Mouse (Mus musculus): Measurements from ENCODE around the gene Myo16.

Myo16 gene

GRCm38 (mm10) chr8:10174841-10175680 is 21.4 kb downstream of the Myo16 start:
- ATAC-seq (ENCODE audit: insufficient number of reproducible peaks, low FRiP score, low TSS enrichment), result peak; percentile 43

- ATAC-seq (ENCODE audit: insufficient number of reproducible peaks, low FRiP score, low TSS enrichment), result no peak
Measured at GRCm38 (mm10) chr8:10175976-10176375, 22.3 kb downstream of the Myo16 start.

- no peak for ATAC-seq (ENCODE audit: insufficient number of reproducible peaks, low FRiP score, low TSS enrichment)
Measured at GRCm38 (mm10) chr8:10177131-10177530, 23.4 kb downstream of the Myo16 start.

GRCm38 (mm10) chr8:10178986-10179385 is 25.3 kb downstream of the Myo16 start:
- ATAC-seq (ENCODE audit: insufficient number of reproducible peaks, low FRiP score, low TSS enrichment), result no peak

GRCm38 (mm10) chr8:10190607-10191006 is 36.9 kb downstream of the Myo16 start:
- ATAC-seq (ENCODE audit: insufficient number of reproducible peaks, low FRiP score, low TSS enrichment), result no peak

- no peak for ATAC-seq (ENCODE audit: insufficient number of reproducible peaks, low FRiP score, low TSS enrichment)
Measured at GRCm38 (mm10) chr8:10198164-10198563, 44.5 kb downstream of the Myo16 start.

- ATAC-seq (ENCODE audit: insufficient number of reproducible peaks, low FRiP score, low TSS enrichment), result no peak
Measured at GRCm38 (mm10) chr8:10199301-10199700, 45.6 kb downstream of the Myo16 start.

GRCm38 (mm10) chr8:10200042-10200441 is 46.3 kb downstream of the Myo16 start:
- ATAC-seq (ENCODE audit: insufficient number of reproducible peaks, low FRiP score, low TSS enrichment), result no peak

GRCm38 (mm10) chr8:10215023-10215422 is 61.3 kb downstream of the Myo16 start:
- ATAC-seq (ENCODE audit: insufficient number of reproducible peaks, low FRiP score, low TSS enrichment), result no peak

GRCm38 (mm10) chr8:10219761-10220276 is 66.1 kb downstream of the Myo16 start:
- no peak for ATAC-seq (ENCODE audit: insufficient number of reproducible peaks, low FRiP score, low TSS enrichment)

- no peak for ATAC-seq (ENCODE audit: insufficient number of reproducible peaks, low FRiP score, low TSS enrichment)
Measured at GRCm38 (mm10) chr8:10222770-10223169, 69.1 kb downstream of the Myo16 start.

- ATAC-seq (ENCODE audit: insufficient number of reproducible peaks, low FRiP score, low TSS enrichment), result no peak
Measured at GRCm38 (mm10) chr8:10223528-10224194, 70.0 kb downstream of the Myo16 start.

- ATAC-seq (ENCODE audit: insufficient number of reproducible peaks, low FRiP score, low TSS enrichment), result no peak
Measured at GRCm38 (mm10) chr8:10224305-10224971, 70.7 kb downstream of the Myo16 start.

GRCm38 (mm10) chr8:10225018-10225417 is 71.3 kb downstream of the Myo16 start:
- ATAC-seq (ENCODE audit: insufficient number of reproducible peaks, low FRiP score, low TSS enrichment), result no peak

GRCm38 (mm10) chr8:10230746-10231369 is 77.1 kb downstream of the Myo16 start:
- ATAC-seq (ENCODE audit: insufficient number of reproducible peaks, low FRiP score, low TSS enrichment), result no peak

- ATAC-seq (ENCODE audit: insufficient number of reproducible peaks, low FRiP score, low TSS enrichment), result no peak
Measured at GRCm38 (mm10) chr8:10234516-10234915, 80.8 kb downstream of the Myo16 start.

GRCm38 (mm10) chr8:10243344-10243743 is 89.6 kb downstream of the Myo16 start:
- no peak for ATAC-seq (ENCODE audit: insufficient number of reproducible peaks, low FRiP score, low TSS enrichment)

- ATAC-seq (ENCODE audit: insufficient number of reproducible peaks, low FRiP score, low TSS enrichment), result no peak
Measured at GRCm38 (mm10) chr8:10249156-10249555, 95.4 kb downstream of the Myo16 start.

GRCm38 (mm10) chr8:10255741-10256140 is 102.0 kb downstream of the Myo16 start:
- ATAC-seq (ENCODE audit: insufficient number of reproducible peaks, low FRiP score, low TSS enrichment), result no peak

- ATAC-seq (ENCODE audit: insufficient number of reproducible peaks, low FRiP score, low TSS enrichment), result no peak
Measured at GRCm38 (mm10) chr8:10256563-10256962, 102.9 kb downstream of the Myo16 start.

Data from cerebellum, adult (tissue).